Mouse (Mus musculus) neural tube, embryonic 11.5 days (tissue): ENCODE results near the gene Scamp2. TPM values are rescaled to one million over a fixed set of nuclear protein-coding genes. Genes with fewer than 3 reads are reported as not detected.

Experiments used
- ATAC-seq: fragments of 200-750 bp; cut with Nextera tagmentation; 2 replicates; pipeline ENCODE4 v1.8.0; 2017; ENCODE audit warnings: moderate number of reproducible peaks, mild to moderate bottlenecking, moderate TSS enrichment, moderate library complexity; ENCODE audit not compliant: insufficient read depth, low FRiP score, low TSS enrichment
- DNase-seq: peaks from one replicate; pipeline ENCODE4 v3.0.0-alpha.2; 2015; ENCODE audit warnings: low spot score
- H3K27ac ChIP-seq: fragments of 300-500 bp; sonication (generic); 2 replicates; pipeline ENCODE4 v1.5.1; 2014; ENCODE audit warnings: low read depth, mild to moderate bottlenecking, low read length
- H3K27me3 ChIP-seq: fragments of 300-500 bp; sonication (generic); 2 replicates; pipeline ENCODE4 v1.6.1; 2014; ENCODE audit warnings: mild to moderate bottlenecking, low read length, mixed read lengths; ENCODE audit not compliant: control insufficient read depth, insufficient read depth
- H3K36me3 ChIP-seq: fragments of 300-500 bp; sonication (generic); 2 replicates; pipeline ENCODE4 v1.6.1; 2014; ENCODE audit warnings: mild to moderate bottlenecking, low read length, moderate library complexity, mixed read lengths; ENCODE audit not compliant: control insufficient read depth, insufficient read depth
- H3K4me1 ChIP-seq: fragments of 300-500 bp; sonication (generic); 2 replicates; pipeline ENCODE4 v1.6.1; 2014; ENCODE audit warnings: low read length, mixed read lengths; ENCODE audit not compliant: control insufficient read depth, insufficient read depth
- H3K4me2 ChIP-seq: fragments of 300-500 bp; sonication (generic); 2 replicates; pipeline ENCODE4 v1.6.1; 2014; ENCODE audit warnings: low read depth, mild to moderate bottlenecking, moderate library complexity
- H3K4me3 ChIP-seq: fragments of 300-500 bp; sonication (generic); 2 replicates; pipeline ENCODE4 v1.5.1; 2014; ENCODE audit warnings: low read depth, low read length
- H3K9ac ChIP-seq: fragments of 300-500 bp; sonication (generic); 2 replicates; pipeline ENCODE4 v1.6.1; 2014; ENCODE audit warnings: mild to moderate bottlenecking, low read length
- H3K9me3 ChIP-seq: fragments of 300-500 bp; sonication (generic); 2 replicates; pipeline ENCODE4 v1.6.1; 2016; ENCODE audit warnings: low read length; ENCODE audit not compliant: control insufficient read depth
- WGBS: fragments of 180-500 bp; shearing (Covaris S2); extraction: QIAGEN DNeasy Blood & Tissue Kit; methylation state at CpG from one replicate; pipeline ENCODE4 v1.1.7; 2014; 5-methylcytosine and 5-hydroxymethylcytosine counted together
- polyA plus RNA-seq: library from polyadenylated mRNA; unstranded; fragments of >200 nt; fragmentation: Nextera tagmentation; extraction: Ambion mirVana; gene quantifications from 2 replicates; pipeline ENCODE4 v1.2.1, GENCODE M21; 2014

Scamp2 gene
- polyA plus RNA-seq, 1 experiment from 2014 or later, result 59.6 TPM

GRCm38 (mm10) chr9:57624295-57624694, 63.6 kb downstream of the Scamp2 start:
- ATAC-seq, result no peak
- no peak overlapping the region for H3K4me2 ChIP-seq
- H3K36me3 ChIP-seq, result peaks cover 22% of the 10 kb centered on the region
- H3K9me3 ChIP-seq, result no peaks in the 10 kb centered on the region
- no peak overlapping the region for H3K4me3 ChIP-seq
- no peak overlapping the region for H3K27ac ChIP-seq
- no peaks in the 10 kb centered on the region for H3K4me1 ChIP-seq
- WGBS, result 90% methylated on average over 7 of the region's 7 CpGs
- no peak overlapping the region for H3K9ac ChIP-seq
- no peaks in the 10 kb centered on the region for H3K27me3 ChIP-seq
- DNase-seq, result no peak

DNA sequence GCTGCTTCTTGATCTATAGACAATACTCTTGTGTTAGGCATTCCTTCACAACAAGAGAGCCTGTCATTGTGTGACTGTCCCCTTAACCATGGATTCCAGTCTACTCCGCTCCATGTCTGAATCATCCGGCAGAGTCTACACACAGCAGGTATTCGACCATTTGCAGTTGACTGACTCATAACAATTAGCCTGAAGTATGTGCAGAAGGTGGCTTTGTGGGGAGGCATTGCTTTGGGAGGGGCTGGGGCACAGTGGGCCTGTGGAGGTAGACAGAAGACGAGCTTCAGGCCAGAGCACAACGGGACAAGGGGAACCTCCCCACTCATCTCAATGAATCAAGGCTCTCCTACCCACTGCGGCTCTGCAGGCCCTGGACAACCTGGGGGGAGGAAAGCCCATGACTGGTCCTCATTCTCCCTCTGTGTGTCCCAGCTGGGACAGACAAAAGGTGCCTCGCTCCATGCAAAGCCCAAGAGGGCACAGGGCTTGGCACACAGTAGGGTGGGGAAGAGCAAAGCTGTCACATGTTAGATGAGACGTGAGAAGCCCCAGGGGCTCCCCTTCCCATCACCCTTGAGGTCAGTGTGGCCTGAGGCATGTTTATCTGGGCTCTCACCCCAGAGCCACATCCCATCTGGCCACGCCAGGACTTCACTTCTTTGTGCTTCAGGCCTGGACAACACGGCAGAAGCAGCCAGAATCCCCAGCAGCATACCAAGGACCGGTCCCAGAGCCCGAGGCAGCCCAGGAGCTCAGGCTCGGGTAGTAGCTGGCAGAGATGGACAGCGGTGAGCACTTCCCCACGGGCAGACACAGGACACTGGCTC, 65.1 kb downstream of the Scamp2 start:
- DNase-seq, result no peak
- Histone ChIP-seq H3K9ac (no peak overlapping the region), H3K4me1 (no peaks in the 10 kb centered on the region), H3K4me3 (no peak overlapping the region), H3K27ac (no peak overlapping the region), H3K36me3 (peaks cover 27% of the 10 kb centered on the region), H3K9me3 (no peaks in the 10 kb centered on the region), H3K4me2 (no peak overlapping the region), H3K27me3 (no peaks in the 10 kb centered on the region)
- no peak for ATAC-seq
- WGBS, result 86% methylated on average over 15 of the region's 15 CpGs

- no peak overlapping the region for H3K4me2 ChIP-seq
Observed at GRCm38 (mm10) chr9:57627191-57627590, 66.4 kb downstream of the Scamp2 start.

DNA sequence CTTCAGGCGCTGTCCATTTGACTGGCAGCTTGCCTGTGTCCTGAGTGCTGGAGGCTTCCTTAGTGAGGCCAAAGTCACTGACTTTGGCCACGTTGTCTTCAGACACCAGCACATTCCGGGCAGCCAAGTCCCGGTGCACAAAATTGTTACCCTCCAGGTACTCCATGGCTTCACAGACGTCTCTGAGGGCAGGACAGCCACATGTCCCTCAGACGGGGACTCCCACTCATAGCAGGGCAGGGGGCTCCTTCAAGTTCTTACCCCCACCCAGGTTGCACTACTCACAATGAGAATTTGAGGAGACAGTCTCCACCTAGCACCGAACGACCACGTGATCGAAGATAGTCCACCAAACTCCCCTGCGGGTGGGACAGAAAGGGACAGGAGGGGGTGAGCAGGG, 67.1 kb downstream of the Scamp2 start:
- WGBS, result 93% methylated on average over 11 of the region's 11 CpGs
- ATAC-seq, result no peak

More at GRCm38 (mm10) chr9:57627191-57627590, 66.4 kb downstream of the Scamp2 start:
- Histone ChIP-seq H3K27me3 (no peaks in the 10 kb centered on the region), H3K9ac (no peak overlapping the region), H3K27ac (no peak overlapping the region), H3K9me3 (no peaks in the 10 kb centered on the region), H3K4me1 (no peaks in the 10 kb centered on the region), H3K36me3 (peaks cover 27% of the 10 kb centered on the region), H3K4me3 (no peak overlapping the region)
- WGBS, result 92% methylated on average over 17 of the region's 17 CpGs
- ATAC-seq, result no peak
- no peak for DNase-seq

DNA sequence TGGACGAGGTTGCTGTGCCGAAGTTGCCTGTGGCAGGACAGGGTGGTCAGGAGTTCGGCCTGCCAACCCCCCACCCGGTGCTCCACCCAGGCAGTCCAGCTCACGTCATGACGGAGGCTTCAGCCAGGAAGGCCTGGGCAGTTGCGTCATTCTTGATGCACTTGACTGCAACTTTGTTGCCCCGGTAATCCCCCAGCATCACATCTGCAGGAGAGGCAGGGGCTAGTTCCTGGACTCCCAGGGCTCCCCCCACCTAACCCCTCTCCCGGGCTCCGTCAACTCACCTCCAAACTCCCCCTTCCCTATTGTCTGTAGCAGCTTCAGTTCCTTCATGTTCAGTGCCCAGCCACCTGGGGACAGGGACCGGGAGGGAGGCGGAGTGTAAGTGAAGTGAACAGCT, 68.0 kb downstream of the Scamp2 start:
- ATAC-seq (no peak), DNase-seq (no peak)
- Histone ChIP-seq H3K4me3 (no peak overlapping the region), H3K9me3 (no peaks in the 10 kb centered on the region), H3K4me1 (no peaks in the 10 kb centered on the region), H3K4me2 (no peak overlapping the region), H3K9ac (no peak overlapping the region), H3K36me3 (peaks cover 27% of the 10 kb centered on the region), H3K27ac (no peak overlapping the region), H3K27me3 (no peaks in the 10 kb centered on the region)
- WGBS, result 93% methylated on average over 12 of the region's 12 CpGs

More for the DNA sequence above, 67.1 kb downstream of the Scamp2 start:
- H3K4me2 ChIP-seq, result no peak overlapping the region
- peaks cover 27% of the 10 kb centered on the region for H3K36me3 ChIP-seq
- no peak overlapping the region for H3K9ac ChIP-seq
- H3K4me1 ChIP-seq, result no peaks in the 10 kb centered on the region
- DNase-seq, result no peak
- H3K27ac ChIP-seq, result no peak overlapping the region
- H3K4me3 ChIP-seq, result no peak overlapping the region
- no peaks in the 10 kb centered on the region for H3K27me3 ChIP-seq
- no peaks in the 10 kb centered on the region for H3K9me3 ChIP-seq

DNA sequence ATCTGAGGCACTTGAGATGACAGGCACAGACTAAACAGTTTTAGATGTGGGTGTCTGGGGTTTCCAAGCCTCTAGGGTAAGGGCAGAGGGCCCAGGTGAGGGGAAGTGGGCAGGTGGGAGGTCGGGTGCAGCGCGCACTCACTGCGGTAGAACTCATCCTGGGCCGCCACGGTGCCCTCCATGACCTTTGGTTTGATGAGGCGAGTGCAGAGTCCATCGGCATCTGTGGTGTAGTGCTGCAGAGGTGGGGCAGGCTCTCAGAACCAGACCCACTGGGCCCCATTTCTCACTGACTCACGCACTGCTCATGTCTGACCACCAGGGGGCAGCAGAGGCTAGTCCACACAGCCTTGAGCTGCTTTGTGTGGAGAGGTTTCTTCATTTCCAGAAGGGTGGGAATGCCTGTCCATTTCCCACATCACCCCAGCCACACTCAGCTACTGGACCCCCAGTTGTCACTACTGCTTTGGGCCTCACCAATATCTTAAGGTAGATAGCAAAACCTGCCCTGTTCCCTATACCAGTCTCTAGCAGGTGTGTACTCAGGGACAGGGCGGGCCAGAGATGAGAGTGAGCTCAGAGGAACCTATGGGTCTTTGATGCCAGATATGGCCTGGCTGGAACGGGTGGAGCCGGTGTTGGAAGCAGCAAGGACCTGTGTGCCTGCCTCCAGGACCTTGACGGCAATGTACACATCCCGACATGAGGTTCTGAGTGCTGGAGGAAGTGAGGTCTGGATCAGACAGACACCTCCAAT, 68.6 kb downstream of the Scamp2 start:
- Histone ChIP-seq H3K4me1 (no peaks in the 10 kb centered on the region), H3K27ac (0 out of 2 replicates have a peak overlapping the region, but pooled peaks have one; percentile 20), H3K36me3 (peaks cover 27% of the 10 kb centered on the region), H3K9ac (no peak overlapping the region), H3K27me3 (no peaks in the 10 kb centered on the region), H3K9me3 (no peaks in the 10 kb centered on the region), H3K4me3 (no peak overlapping the region), H3K4me2 (no peak overlapping the region)
- DNase-seq, result peak; percentile 69
- 73% methylated on average over 13 of the region's 14 CpGs for WGBS
- no peak; the same call in 1 of the 2 replicates for ATAC-seq

DNA sequence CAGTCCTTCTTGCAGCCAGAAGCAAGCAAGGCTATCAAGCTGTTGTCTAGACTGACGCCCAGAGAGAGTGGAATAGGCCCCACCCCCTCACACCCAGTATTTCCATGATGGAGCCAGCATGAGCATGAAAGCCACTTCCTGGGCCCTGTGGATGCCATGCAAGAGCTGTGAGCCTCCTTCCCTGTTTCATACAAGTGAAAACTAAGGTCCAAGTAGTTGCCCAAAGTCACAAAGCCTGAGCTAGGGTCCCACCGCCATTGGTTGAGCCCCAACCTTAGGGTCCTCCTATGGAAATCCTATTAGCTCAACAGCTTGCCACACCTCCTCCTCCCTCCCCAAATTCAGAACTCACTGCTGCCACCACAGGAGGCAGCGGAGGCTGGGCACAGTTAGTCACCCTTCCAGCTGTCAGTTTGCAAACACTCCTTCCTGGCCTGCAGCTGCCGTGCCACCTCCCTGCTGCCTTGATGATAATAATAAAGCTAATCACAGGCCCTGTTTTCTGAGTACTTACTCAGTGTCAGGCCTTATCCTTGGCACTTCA, 72.8 kb downstream of the Scamp2 start:
- H3K36me3 ChIP-seq, result peaks cover 9% of the 10 kb centered on the region
- ATAC-seq (no peak), DNase-seq (no peak)
- no peak overlapping the region for H3K4me2 ChIP-seq
- no peak overlapping the region for H3K9ac ChIP-seq
- H3K9me3 ChIP-seq, result no peaks in the 10 kb centered on the region
- peaks cover 8% of the 10 kb centered on the region for H3K4me1 ChIP-seq
- no peak overlapping the region for H3K27ac ChIP-seq
- 45% methylated on average over 4 of the region's 4 CpGs for WGBS
- H3K27me3 ChIP-seq, result no peaks in the 10 kb centered on the region
- H3K4me3 ChIP-seq, result no peak overlapping the region

DNA sequence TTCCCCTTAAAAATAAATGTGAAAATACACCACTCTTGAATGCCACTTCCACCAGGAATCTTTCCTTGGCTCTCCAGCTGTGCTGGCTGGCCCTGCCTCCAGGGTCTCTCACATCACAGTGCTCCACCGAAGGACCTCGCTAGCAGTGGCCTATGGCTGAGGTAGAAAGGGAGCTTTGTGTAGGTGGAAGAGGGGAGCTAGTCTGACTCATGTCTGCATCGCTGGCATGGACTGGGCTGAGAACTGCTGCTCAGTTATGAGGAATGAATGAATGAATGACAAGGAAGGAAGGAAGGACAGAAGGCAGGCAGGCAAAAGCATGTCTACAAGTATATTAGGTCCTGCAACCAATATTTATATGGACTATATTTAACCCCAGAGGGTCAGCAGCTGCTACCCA, 76.5 kb downstream of the Scamp2 start:
- Histone ChIP-seq H3K9me3 (no peaks in the 10 kb centered on the region), H3K27ac (no peak overlapping the region), H3K36me3 (no peaks in the 10 kb centered on the region), H3K4me1 (peaks cover 27% of the 10 kb centered on the region), H3K27me3 (no peaks in the 10 kb centered on the region), H3K4me2 (no peak overlapping the region), H3K9ac (no peak overlapping the region), H3K4me3 (no peak overlapping the region)
- DNase-seq (no peak), ATAC-seq (no peak)
- WGBS, result 75% methylated on average over 3 of the region's 3 CpGs
